Mouse (Mus musculus) liver, adult (tissue): Measurements from ENCODE around the gene Hnrnpa3.

Source experiments
- GATA4 ChIP-seq: IDR thresholded peaks from 2 replicates; pipeline ENCODE4 v1.6.1; 2014; ENCODE audit warnings: mild to moderate bottlenecking, low read length; ENCODE audit not compliant: insufficient replicate concordance

The Hnrnpa3 gene

DNA sequence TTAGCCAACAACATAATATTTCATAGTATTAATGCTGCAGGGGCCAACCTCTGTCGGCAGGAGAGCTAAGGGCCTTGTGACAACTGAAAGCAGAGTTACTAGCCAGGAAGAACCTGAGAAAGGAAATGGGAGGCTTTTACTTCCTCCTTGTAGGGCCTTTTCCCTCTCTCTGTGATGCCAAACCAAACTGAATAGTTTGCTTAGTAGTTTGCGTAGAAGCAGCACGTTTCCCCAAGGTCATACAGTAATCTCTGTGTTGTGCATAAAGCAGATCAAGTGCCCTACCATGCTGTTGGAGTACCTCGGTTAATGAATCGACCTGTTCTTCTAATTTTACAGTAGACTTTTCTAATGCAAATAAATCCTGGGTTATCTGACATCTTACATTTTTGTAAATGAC, 47.4 kb downstream of the Hnrnpa3 start:
- no peak for TF ChIP-seq GATA4

GRCm38 (mm10) chr2:75707420-75707819, 48.4 kb downstream of the Hnrnpa3 start:
- no peak for TF ChIP-seq GATA4

DNA sequence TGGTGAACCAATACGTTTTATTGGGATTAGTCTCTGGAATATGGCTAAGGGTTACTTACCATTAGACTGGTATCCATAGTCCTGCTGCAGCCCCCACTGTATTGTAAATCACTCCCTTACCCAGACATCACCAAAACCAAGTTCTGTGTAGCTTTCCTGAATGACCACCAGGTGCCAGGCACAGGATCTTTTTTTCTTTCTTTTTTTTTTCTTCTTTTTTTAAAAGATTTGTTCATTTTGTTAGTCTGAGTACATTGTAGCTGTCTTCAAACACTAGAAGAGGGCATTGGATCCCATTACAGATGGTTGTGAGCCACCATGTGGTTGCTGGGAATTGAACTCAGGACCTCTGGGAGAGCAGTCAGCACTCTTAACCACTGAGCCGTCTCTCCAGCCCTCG, 54.0 kb downstream of the Hnrnpa3 start:
- no peak for TF ChIP-seq GATA4

GRCm38 (mm10) chr2:75714766-75715165, 55.7 kb downstream of the Hnrnpa3 start:
- TF ChIP-seq GATA4, result no peak

DNA sequence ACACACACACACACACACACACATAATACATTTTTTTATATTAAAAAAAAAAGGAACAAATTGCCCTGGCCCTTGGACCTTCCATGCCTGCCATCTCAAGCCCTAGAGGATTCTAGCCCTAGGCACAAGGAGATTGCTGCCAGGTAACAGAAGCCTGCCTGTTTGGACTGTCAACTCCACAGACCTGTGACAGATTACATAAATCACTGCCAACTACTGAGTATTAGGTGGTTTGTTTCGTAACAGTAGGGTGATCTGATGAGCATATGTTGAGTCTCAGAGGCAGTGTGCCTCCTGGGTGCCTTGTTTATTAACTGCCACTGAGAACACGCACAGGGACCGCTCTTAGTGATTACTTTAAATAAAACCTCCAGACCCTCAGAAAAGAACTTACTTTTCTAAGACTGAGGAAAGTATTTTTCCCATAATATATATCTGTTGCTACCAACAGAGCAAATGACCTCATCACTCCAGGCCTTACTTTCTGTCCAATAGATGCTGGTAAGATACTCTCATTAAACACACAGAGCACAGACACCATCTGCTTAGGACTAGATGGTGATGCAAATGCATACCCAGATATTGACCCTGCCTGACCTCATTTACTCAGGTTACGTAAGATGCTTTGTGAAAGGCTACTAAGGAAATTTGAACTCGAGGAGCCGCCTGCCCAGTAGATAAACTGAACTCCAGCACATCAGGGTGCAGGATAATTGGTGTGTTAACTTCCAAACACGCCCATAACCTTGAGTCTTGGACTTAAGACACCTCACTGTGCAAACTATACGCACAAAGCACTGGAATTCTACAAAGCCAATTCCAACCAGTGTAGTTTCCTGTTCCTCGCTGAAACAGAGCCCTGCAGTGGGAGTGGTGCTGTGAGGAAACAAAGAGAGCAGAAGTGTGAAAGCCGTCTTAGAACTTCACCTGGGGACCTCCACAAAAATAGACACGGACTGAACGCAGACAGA, 57.3 kb downstream of the Hnrnpa3 start:
- no peak for TF ChIP-seq GATA4
